Mouse (Mus musculus) bone marrow, adult 2 months (tissue): ENCODE results near the gene Amph. TPM values are rescaled to one million over a fixed set of nuclear protein-coding genes. Genes with fewer than 3 reads are reported as not detected.
"Not testable (repeated sequence)": the region's sequence is repeated elsewhere in the genome, so short reads cannot be mapped to it uniquely, and the experiment has no call there.

ENCODE experiments used
- H3K27ac ChIP-seq: fragments of 200-500 bp; 2 replicates; pipeline ENCODE4 v1.5.1; 2012; ENCODE audit warnings: low read depth, mild to moderate bottlenecking, control low read depth, inconsistent platforms, low read length; ENCODE audit not compliant: control insufficient read depth, poor library complexity, insufficient read depth
- H3K4me1 ChIP-seq: fragments of 200-500 bp; 2 replicates; pipeline ENCODE4 v1.6.1; 2011; ENCODE audit warnings: low read length; ENCODE audit not compliant: control insufficient read depth, insufficient read depth
- H3K4me3 ChIP-seq: fragments of 200-500 bp; replicated peaks from 2 replicates; pipeline ENCODE3; 2011; ENCODE audit warnings: mild to moderate bottlenecking, low read depth, low read length, control low read depth; ENCODE audit not compliant: control insufficient read depth
- CTCF ChIP-seq: fragments of 200-500 bp; IDR thresholded peaks from 2 replicates; pipeline ENCODE4 v1.5.1; 2011; ENCODE audit warnings: low read length, control low read depth; ENCODE audit not compliant: control insufficient read depth, insufficient read depth
- POLR2A ChIP-seq: fragments of 200-500 bp; IDR thresholded peaks from 2 replicates; pipeline ENCODE4 v1.6.1; 2011; ENCODE audit warnings: low read depth, mild to moderate bottlenecking, control low read depth, low read length, borderline replicate concordance; ENCODE audit not compliant: control insufficient read depth
- WGBS: fragments of 180-500 bp; shearing (Covaris S2); methylation state at CpG from one replicate; pipeline ENCODE4 v1.1.7; 2018; 5-methylcytosine and 5-hydroxymethylcytosine counted together
- polyA plus RNA-seq: library from polyadenylated mRNA; stranded (reverse); fragments of >200 nt; gene quantifications from 2 replicates; pipeline ENCODE4 v1.2.4, GENCODE M21; 2011; ENCODE audit warnings: low replicate concordance; ENCODE audit not compliant: missing spikeins, insufficient read depth, insufficient read length

The Amph gene
- polyA plus RNA-seq: 0.50 TPM in 1 of 2 replicates, not detected in the other

DNA sequence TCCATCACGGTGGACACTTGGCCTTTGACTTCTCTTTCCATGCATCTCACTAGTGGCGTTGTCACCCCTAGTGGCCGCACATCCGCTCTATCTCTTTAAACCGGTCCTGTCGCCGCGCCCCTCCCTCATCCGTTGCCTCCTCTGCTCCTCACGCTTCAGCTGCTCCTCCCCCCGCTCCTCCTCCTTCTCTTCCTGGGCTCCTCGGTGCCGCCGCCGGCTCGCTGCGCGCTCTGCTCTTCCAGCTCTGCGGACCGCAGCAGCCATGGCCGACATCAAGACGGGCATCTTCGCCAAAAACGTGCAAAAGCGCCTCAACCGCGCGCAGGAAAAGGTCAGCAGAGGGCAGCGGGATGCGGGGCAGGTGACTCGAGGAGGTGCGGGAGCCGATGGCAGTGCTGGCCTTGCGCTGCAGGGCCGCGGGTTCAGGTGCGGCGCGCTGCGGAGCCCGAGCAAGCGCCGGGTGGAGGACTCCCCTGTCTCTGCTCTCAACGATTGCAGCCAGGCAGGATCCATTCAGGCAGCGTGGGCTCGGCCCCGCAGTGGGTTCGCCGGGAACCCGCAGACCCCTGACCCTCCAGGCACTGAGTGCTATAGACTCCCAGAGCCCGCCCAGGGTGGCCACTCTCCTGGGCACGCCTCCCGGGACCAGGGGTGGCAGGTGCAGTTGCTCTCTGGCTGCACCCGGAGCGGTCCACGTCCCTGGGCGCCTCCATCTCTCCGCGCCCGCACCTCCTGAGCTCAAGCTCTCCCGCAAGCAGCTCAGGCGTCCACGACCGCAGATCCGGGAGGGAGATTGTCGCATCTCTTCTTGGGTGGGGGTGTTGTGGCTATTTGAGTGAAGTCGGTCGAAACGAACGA lies at the start of gene Amph:
TSS of gene Amph (plus strand) at position 35 of the 858 bp plus-strand sequence.
- Histone ChIP-seq H3K4me3 (no peak within 1 kb of the TSS), H3K27ac (no peak within 1 kb of the TSS), H3K4me1 (no peaks in the 10 kb centered on the region)
- TF ChIP-seq POLR2A: no peak
- no peak for TF ChIP-seq CTCF
- WGBS: 2% methylated on average over 70 of the region's 70 CpGs

GRCm38 (mm10) chr13:18903623-18904022 lies 44.4 kb upstream of the Amph start:
- WGBS: 81% methylated on average over 6 of the region's 6 CpGs

DNA sequence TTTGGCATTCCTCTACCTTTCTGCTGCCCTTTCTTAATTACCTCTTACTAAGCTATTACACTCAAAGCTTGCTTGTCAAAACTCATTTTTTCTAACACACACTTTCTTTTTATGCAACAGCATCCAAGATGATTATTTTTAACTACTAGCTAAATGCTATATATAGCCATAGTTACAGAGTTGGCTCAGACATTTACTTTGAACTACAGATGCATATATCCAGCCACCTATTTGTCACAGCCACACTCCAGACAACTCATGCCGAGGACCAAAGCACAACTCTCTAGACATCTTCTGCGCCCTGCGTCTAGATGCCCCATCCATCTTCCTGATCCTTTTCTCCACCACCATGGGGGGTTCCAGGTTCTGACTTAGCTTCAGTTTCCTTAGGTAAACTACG lies 33.2 kb upstream of the Amph start:
- Histone ChIP-seq H3K4me3 (no peak overlapping the region), H3K4me1 (no peaks in the 10 kb centered on the region), H3K27ac (no peak overlapping the region)
- 83% methylated on average over 4 of the region's 4 CpGs for WGBS
- TF ChIP-seq CTCF (no peak), POLR2A (no peak)

More at GRCm38 (mm10) chr13:18903623-18904022, 44.4 kb upstream of the Amph start:
- Histone ChIP-seq H3K4me1 (no peaks in the 10 kb centered on the region), H3K27ac (no peak overlapping the region), H3K4me3 (no peak overlapping the region)
- TF ChIP-seq CTCF: no peak

DNA sequence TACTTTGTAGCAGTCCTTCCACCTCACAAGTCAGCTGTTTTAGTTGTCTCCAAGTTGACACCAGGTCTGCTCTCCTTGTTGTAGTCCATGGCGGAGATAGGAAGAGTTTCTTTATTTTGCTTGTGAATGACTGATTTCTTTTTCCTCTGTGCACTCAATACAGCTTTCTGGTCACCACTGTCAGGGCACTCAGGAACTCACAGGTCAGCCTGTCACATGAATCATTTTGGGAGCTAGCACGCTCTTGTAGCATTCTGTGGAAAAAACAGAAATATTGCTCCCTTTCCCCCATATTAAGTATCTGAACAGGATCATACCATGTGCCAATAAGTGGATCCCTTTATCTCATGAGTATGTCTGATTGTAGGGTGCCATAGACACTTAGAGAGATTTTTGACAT lies 14.8 kb upstream of the Amph start:
- H3K27ac ChIP-seq, H3K4me3 ChIP-seq, H3K4me1 ChIP-seq: not testable (repeated sequence)
- WGBS: 71% methylated on average over 1 of the region's 2 CpGs

- H3K27ac ChIP-seq: no peak overlapping the region
- WGBS: 15% methylated on average over 5 of the region's 5 CpGs
- TF ChIP-seq CTCF (no peak), POLR2A (no peak)
- no peak overlapping the region for H3K4me3 ChIP-seq
- no peaks in the 10 kb centered on the region for H3K4me1 ChIP-seq
Observed at GRCm38 (mm10) chr13:18947686-18948085, 319 bp upstream of the Amph start.

- H3K4me3 ChIP-seq: no peak overlapping the region
- H3K27ac ChIP-seq: no peak overlapping the region
- H3K4me1 ChIP-seq: no peaks in the 10 kb centered on the region
- TF ChIP-seq POLR2A: no peak
- 17% methylated on average over 5 of the region's 5 CpGs for WGBS
Observed at GRCm38 (mm10) chr13:18949029-18949350, 985 bp downstream of the Amph start.

GRCm38 (mm10) chr13:18949626-18950200 lies 1.7 kb downstream of the Amph start:
- Histone ChIP-seq H3K4me1 (no peaks in the 10 kb centered on the region), H3K27ac (no peak overlapping the region), H3K4me3 (no peak overlapping the region)
- 66% methylated on average over 11 of the region's 11 CpGs for WGBS
- TF ChIP-seq POLR2A (no peak), CTCF (no peak)

DNA sequence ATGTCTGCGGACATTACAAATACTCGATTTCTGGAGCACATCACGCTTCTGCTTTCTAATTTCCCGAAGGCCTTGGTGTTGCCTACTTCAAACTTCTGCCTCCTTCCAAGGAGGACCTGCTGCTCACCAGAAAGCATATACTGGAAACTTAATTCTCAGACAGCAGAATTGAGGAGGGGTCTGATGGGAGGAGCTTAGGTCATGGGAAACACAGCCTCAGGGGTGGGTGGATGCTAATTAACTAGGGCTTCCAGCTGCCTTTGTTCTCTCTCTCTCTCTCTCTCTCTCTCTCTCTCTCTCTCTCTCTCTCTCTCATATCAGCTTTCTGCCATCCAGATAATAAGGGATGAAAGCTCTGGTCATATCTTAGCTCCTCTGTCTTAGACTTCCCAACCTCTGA lies 5.6 kb downstream of the Amph start:
- Histone ChIP-seq H3K27ac (no peak overlapping the region), H3K4me3 (no peak overlapping the region), H3K4me1 (no peaks in the 10 kb centered on the region)
- TF ChIP-seq POLR2A (no peak), CTCF (no peak)
- whole genome bisulfite sequencing: 83% methylated on average over 4 of the region's 4 CpGs
